11 mouse cellular contexts compared by ENCODE assay signal in genomic region chr5:74155860-74156351, GRCm38 (mm10). TPM values are rescaled to one million over a fixed set of nuclear protein-coding genes. Genes with fewer than 3 reads are reported as not detected.
A peak's percentile ranks its signal among the peaks of the same experiment; 100 is the strongest.
DNase-seq lines count a peak whose midpoint lies in the region; ATAC-seq and TF ChIP-seq lines count a peak whose summit lies in the region.
"Had no signal": no experiment of that assay in that cellular context is flagged by ENCODE, and none has a peak within 500 bp of the region (broad histone marks: within the 10 kb centered on the region; RNA-seq: fewer than 3 reads in every experiment).

No protein-coding gene starts in this region.

- H3K27me3 ChIP-seq in heart, embryonic 10.5 days (ENCODE audit: insufficient read depth, poor library complexity, severe bottlenecking), result no peaks in the 10 kb centered on the region
- no peaks in the 10 kb centered on the region for H3K27me3 ChIP-seq in midbrain, postnatal 0 days (ENCODE audit: insufficient read depth, low read length)
- 0 out of 2 replicates have a peak, but pooled peaks cover 3% of the 10 kb centered on the region for H3K27me3 ChIP-seq in midbrain, embryonic 13.5 days
- no peaks in the 10 kb centered on the region for H3K27me3 ChIP-seq in limb, embryonic 11.5 days (ENCODE audit: control insufficient read depth, insufficient read depth, low read length)
- no peaks in the 10 kb centered on the region for H3K27me3 ChIP-seq in stomach, postnatal 0 days (ENCODE audit: control insufficient read depth, insufficient read depth, low read length)

- TF ChIP-seq EP300 in stomach, postnatal 0 days (optimal IDR thresholded peaks at IDR 0.05), result no peak

- no peak overlapping the region for H3K4me3 ChIP-seq in heart, embryonic 10.5 days
- no peak overlapping the region for H3K4me3 ChIP-seq in midbrain, postnatal 0 days (ENCODE audit: low read depth, low read length)
- H3K4me3 ChIP-seq in midbrain, embryonic 13.5 days (replicated peaks), result no peak overlapping the region
- no peak overlapping the region for H3K4me3 ChIP-seq in limb, embryonic 11.5 days (ENCODE audit: low read depth, low read length)
- H3K4me3 ChIP-seq in stomach, postnatal 0 days (ENCODE audit: low read depth, low read length), result no peak overlapping the region
- H3K4me3 ChIP-seq: heart, adult 2 months; midbrain, embryonic 12.5 days had no signal

- H3K9me3 ChIP-seq in heart, embryonic 10.5 days, result no peaks in the 10 kb centered on the region
- H3K9me3 ChIP-seq in midbrain, postnatal 0 days (ENCODE audit: low read length), result no peaks in the 10 kb centered on the region
- no peaks in the 10 kb centered on the region for H3K9me3 ChIP-seq in midbrain, embryonic 13.5 days
- no peaks in the 10 kb centered on the region for H3K9me3 ChIP-seq in limb, embryonic 11.5 days (ENCODE audit: control insufficient read depth, low read length)
- no peaks in the 10 kb centered on the region for H3K9me3 ChIP-seq in stomach, postnatal 0 days (ENCODE audit: control insufficient read depth, low read length)
- H3K9me3 ChIP-seq: midbrain, embryonic 12.5 days had no signal

- H3K27ac ChIP-seq in heart, embryonic 10.5 days, result peak overlapping the region; percentile 63
- no peak overlapping the region for H3K27ac ChIP-seq in midbrain, postnatal 0 days (ENCODE audit: low read depth, low read length)
- H3K27ac ChIP-seq in midbrain, embryonic 13.5 days, result no peak overlapping the region
- H3K27ac ChIP-seq in limb, embryonic 11.5 days (replicated peaks; ENCODE audit: low read depth, low read length), result no peak overlapping the region; the same call in 1 of the 2 replicates
- H3K27ac ChIP-seq in stomach, postnatal 0 days (replicated peaks), result no peak overlapping the region
- H3K27ac ChIP-seq: heart, adult 2 months; midbrain, embryonic 12.5 days had no signal

- no peak for ATAC-seq in midbrain, postnatal 0 days (ENCODE audit: low FRiP score)
- ATAC-seq in midbrain, embryonic 13.5 days, result no peak
- peak; percentile 85 for ATAC-seq in limb, embryonic 11.5 days (ENCODE audit: insufficient number of reproducible peaks, low FRiP score, low TSS enrichment, low read depth)
- ATAC-seq in stomach, postnatal 0 days (ENCODE audit: low FRiP score, low TSS enrichment), result peak; percentile 16; the same call in 1 of the 2 replicates

- H3K4me1 ChIP-seq in heart, embryonic 10.5 days, result peaks cover 50% of the 10 kb centered on the region
- H3K4me1 ChIP-seq in midbrain, postnatal 0 days (ENCODE audit: insufficient read depth, low read length), result no peaks in the 10 kb centered on the region
- H3K4me1 ChIP-seq in midbrain, embryonic 13.5 days (replicated peaks), result no peaks in the 10 kb centered on the region
- H3K4me1 ChIP-seq in limb, embryonic 11.5 days (ENCODE audit: control insufficient read depth, insufficient read depth, low read length), result peaks cover 23% of the 10 kb centered on the region
- no peaks in the 10 kb centered on the region; the same call in 1 of the 2 replicates for H3K4me1 ChIP-seq in stomach, postnatal 0 days (replicated peaks; ENCODE audit: control insufficient read depth, insufficient read depth)
- H3K4me1 ChIP-seq: midbrain, embryonic 12.5 days had no signal

- H3K9ac ChIP-seq in midbrain, postnatal 0 days (replicated peaks; ENCODE audit: low read length, poor library complexity, severe bottlenecking), result no peak overlapping the region
- H3K9ac ChIP-seq in midbrain, embryonic 13.5 days (replicated peaks), result no peak overlapping the region
- no peak overlapping the region; the same call in 1 of the 2 replicates for H3K9ac ChIP-seq in limb, embryonic 11.5 days (ENCODE audit: low read length)
- H3K9ac ChIP-seq in stomach, postnatal 0 days (ENCODE audit: low read length), result no peak overlapping the region
- H3K9ac ChIP-seq: midbrain, embryonic 12.5 days had no signal

- no peak overlapping the region for H3K4me2 ChIP-seq in midbrain, postnatal 0 days (ENCODE audit: low read depth, low read length, poor library complexity, severe bottlenecking)
- H3K4me2 ChIP-seq in midbrain, embryonic 13.5 days (replicated peaks), result no peak overlapping the region
- no peak overlapping the region for H3K4me2 ChIP-seq in limb, embryonic 11.5 days (ENCODE audit: low read depth, severe bottlenecking)
- H3K4me2 ChIP-seq in stomach, postnatal 0 days (replicated peaks; ENCODE audit: low read depth), result no peak overlapping the region
- H3K4me2 ChIP-seq: midbrain, embryonic 12.5 days had no signal

- WGBS in heart, embryonic 10.5 days, result 59% methylated on average over 7 of the region's 7 CpGs
- WGBS in midbrain, postnatal 0 days, result 75% methylated on average over 7 of the region's 7 CpGs
- 69% methylated on average over 7 of the region's 7 CpGs for WGBS in midbrain, embryonic 13.5 days
- 9% methylated on average over 7 of the region's 7 CpGs for WGBS in limb, embryonic 11.5 days
- 79% methylated on average over 7 of the region's 7 CpGs for WGBS in stomach, postnatal 0 days

- intact Hi-C loops in heart, postnatal 36 days (cut with DNase I), result no loop called here

- DNase-seq in heart, embryonic 10.5 days (ENCODE audit: low spot score), result no peak
- DNase-seq in heart, postnatal 36 days, result no peak
- peak; percentile 18 for DNase-seq in midbrain, postnatal 0 days (ENCODE audit: low spot score)
- DNase-seq in limb, embryonic 11.5 days (ENCODE audit: low spot score), result peak; percentile 80
- no peak for DNase-seq in stomach, postnatal 0 days (ENCODE audit: low spot score)
- no peak for DNase-seq in frontal cortex, adult 2 months (ENCODE audit: extremely low spot score in 1 of 2, low spot score in 1 of 2)
- DNase-seq in spleen, adult 18-20 months, result no peak
- DNase-seq: heart, adult 2 months; kidney, postnatal 25 days had no signal

- TF ChIP-seq CTCF in midbrain, postnatal 0 days (IDR thresholded peaks at IDR 0.05), result no peak
- TF ChIP-seq CTCF in stomach, postnatal 0 days (IDR thresholded peaks at IDR 0.05; ENCODE audit: low read depth), result no peak

- H3K36me3 ChIP-seq in heart, embryonic 10.5 days, result peaks cover 2% of the 10 kb centered on the region; the same call in 1 of the 2 replicates
- H3K36me3 ChIP-seq in midbrain, postnatal 0 days (ENCODE audit: insufficient read depth, low read length), result no peaks in the 10 kb centered on the region
- H3K36me3 ChIP-seq in midbrain, embryonic 13.5 days, result no peaks in the 10 kb centered on the region
- H3K36me3 ChIP-seq in limb, embryonic 11.5 days (ENCODE audit: control insufficient read depth, insufficient read depth, low read length), result no peaks in the 10 kb centered on the region
- H3K36me3 ChIP-seq in stomach, postnatal 0 days (ENCODE audit: control insufficient read depth, insufficient read depth, low read length), result no peaks in the 10 kb centered on the region
- H3K36me3 ChIP-seq: midbrain, embryonic 12.5 days had no signal

RNA-seq across cellular contexts. Expression of gene Rasl11b, which starts 39.2 kb away (rescaled TPM):
- polyA plus RNA-seq in heart, embryonic 10.5 days (2016; fragmentation: Nextera tagmentation; extraction: Ambion mirVana), result 58.3 and 65.9 TPM in 2 replicates
- 10 to 100 TPM; 29.9 to 44.8 TPM for total RNA-seq in heart, postnatal 36 days (2021)
- total RNA-seq in midbrain, postnatal 0 days (2014; rRNA removed), result 2.6 TPM in 2 replicates
- 9.2 and 10.6 TPM in 2 replicates for polyA plus RNA-seq in midbrain, postnatal 0 days (2015; fragmentation: Nextera tagmentation; extraction: Ambion mirVana)
- 11.0 and 11.7 TPM in 2 replicates for polyA plus RNA-seq in midbrain, embryonic 13.5 days (2015; fragmentation: Nextera tagmentation; extraction: Ambion mirVana)
- 112 and 118 TPM in 2 replicates for polyA plus RNA-seq in limb, embryonic 11.5 days (2014; fragmentation: Nextera tagmentation; extraction: Ambion mirVana)
- 33.6 and 45.0 TPM in 2 replicates for polyA plus RNA-seq in stomach, postnatal 0 days (2015; fragmentation: Nextera tagmentation; extraction: Ambion mirVana)
- polyA plus RNA-seq in frontal cortex, adult 2 months (2012; rRNA removed), result 191 and 225 TPM in 2 replicates

Comparison
In these comparisons a context has a peak if more than half of its experiments do, and no peak if none do; other contexts are left out.
1. DNase-seq: peak in midbrain, postnatal 0 days (single experiment) and limb, embryonic 11.5 days (single experiment); none in heart, embryonic 10.5 days (single experiment), heart, postnatal 36 days (0 of 2), stomach, postnatal 0 days (single experiment), frontal cortex, adult 2 months (0 of 2) and spleen, adult 18-20 months (0 of 2).
2. ATAC-seq: peak in limb, embryonic 11.5 days (single experiment) and stomach, postnatal 0 days (single experiment); none in midbrain, postnatal 0 days (single experiment) and midbrain, embryonic 13.5 days (single experiment).